Mouse (Mus musculus): ENCODE measurements at regions not wholly inside any gene's neighbourhood (a gene's known extent, or its start where the extent isn't known, plus 50 kb on each side); places are given as distances from the start of the nearest gene placed in this dataset.
A peak's percentile ranks its signal among the peaks of the same experiment; 100 is the strongest.

- no peak for DNase-seq (ENCODE audit: low spot score in 2 of 2)
Measured at GRCm38 (mm10) chr4:148723208-148723607, 80.1 kb downstream of the Gm572 start.

DNA sequence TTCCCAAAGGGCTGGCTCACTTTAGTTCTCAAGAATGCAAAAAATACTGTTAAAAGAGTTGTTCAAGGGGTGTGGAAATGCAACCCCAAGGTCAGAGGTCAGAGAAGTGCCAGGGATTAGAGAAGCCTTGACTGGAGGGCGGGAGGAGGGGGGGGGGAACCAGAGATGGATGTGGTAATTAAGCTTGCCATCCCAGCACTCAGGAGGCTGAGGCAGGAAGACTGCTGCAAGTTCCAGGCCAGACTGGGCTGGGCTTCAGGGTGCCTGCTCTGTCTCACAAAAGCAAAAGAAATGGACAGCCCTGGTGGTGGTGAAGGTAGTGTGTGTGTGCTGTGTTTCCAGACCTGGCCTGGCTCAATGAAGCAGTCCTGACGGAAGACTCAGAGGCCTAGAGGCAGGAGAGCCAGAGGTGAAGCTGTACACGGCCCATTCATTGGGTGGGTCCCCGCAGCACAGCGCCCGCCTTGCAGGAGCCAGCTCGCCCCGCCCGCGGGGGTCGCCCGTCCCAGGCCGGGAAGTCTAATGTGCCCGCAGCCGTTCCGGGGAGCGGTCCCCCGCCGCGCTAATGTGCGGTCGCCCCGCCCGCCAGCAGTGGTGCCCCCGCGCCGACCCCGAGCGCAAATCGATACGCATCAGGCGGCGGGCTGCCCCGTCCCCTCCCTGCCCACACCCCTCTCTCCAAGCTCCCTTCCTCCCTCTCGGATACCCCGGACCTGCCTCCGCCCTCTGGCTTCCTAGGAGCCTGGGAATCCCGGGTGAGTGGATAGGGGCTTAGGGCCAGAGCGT is 80.1 kb upstream of the Casz1 start:
- DNase-seq (ENCODE audit: low spot score in 2 of 2) = no peak

DNA sequence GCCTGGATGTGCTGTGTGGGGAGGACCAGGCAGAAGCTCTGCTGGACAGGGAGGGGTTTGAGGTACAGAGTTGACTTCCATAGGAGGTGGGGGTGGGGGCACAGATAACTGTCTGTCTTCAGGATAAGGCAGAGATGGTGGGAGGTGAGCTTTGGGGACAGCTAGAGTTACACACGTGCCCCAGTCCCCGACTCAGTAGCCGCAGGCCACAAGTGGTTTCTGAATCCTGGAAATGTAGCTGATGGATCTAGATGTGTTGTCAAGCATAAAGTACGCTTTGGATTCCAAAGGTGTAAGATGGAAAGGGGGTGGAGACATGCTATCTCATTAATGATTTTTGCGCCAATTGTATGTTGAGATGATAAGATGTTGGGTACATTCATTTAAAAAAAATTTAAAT is 75.4 kb upstream of the Casz1 start:
- no peak for DNase-seq (ENCODE audit: low spot score in 2 of 2)

GRCm38 (mm10) chr4:148731586-148731985 is 72.6 kb upstream of the Casz1 start:
- no peak for DNase-seq (ENCODE audit: low spot score in 2 of 2)

- DNase-seq (ENCODE audit: low spot score in 2 of 2) = no peak
Measured at GRCm38 (mm10) chr4:148734061-148734460, 70.2 kb upstream of the Casz1 start.

- DNase-seq (ENCODE audit: low spot score in 2 of 2) = no peak
Measured at GRCm38 (mm10) chr4:148734547-148734946, 69.7 kb upstream of the Casz1 start.

DNA sequence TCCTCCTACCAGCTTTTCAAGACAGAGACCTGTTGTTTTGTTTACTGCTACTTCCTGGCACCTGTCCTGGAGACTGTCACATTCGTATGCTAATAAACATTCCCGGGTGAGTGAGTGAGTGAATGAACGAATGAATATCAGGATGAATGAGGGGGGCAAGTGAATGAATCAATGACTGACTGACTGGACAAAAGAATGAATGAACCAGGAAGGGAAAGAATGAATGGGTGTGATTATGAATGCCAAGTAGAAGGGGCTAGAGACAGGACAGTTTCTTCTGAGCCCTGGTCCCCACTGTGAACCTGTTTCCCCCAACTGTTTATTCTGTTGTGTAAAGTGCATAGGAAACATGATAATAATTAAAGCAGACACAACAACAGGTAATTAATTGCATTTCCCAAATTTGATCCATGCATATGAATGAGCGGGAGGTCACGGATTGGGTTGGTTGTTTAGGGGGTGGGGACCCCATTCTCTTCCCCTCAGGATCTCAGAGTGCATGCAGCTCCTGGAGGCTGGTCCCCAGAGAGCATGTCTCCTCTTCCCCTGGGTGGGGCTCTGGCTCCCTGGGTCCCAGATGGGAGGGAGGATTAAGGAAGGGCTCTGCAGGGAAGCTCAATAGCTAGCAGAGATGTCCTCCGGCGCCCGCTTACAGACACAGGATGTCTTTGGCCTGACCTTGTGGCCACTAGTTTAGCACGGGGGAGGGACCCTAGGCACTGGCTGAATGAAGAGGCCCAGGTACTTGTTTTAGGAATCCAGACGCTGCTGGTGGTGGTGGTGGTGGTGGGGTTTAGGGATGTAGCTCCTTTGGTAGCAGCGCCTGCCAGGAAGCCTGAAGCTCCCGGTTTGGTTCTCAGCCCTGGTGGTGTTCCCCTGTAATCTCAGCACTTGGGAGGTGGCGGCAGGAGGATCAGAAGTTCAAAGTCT is 65.4 kb upstream of the Casz1 start:
- DNase-seq (ENCODE audit: low spot score in 2 of 2) = no peak

GRCm38 (mm10) chr4:148742549-148743413 is 61.4 kb upstream of the Casz1 start:
- peak; percentile 32 to 67 for DNase-seq (ENCODE audit: low spot score in 2 of 2)

DNA sequence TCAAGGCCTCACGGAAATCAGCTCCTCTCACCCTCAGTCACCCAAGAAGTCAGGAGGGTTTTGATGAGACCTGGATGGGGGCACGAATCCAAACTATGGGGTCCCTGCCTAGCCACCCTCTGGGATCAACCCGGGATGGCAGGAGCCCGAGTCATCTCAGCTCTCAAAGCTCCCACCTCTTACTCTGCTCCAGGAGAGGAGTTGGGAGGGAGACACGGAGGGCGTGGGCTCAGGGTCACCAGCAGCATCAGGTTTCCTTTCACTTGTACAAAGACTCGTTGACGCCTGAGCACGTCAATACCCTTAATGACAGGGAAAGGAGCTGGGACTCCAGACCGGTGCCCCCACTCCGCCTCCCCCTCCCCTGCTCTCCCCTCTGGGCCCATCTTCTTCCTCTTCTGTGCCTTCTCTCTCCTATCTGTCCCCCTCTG is 60.8 kb upstream of the Casz1 start:
- no peak for DNase-seq (ENCODE audit: low spot score in 2 of 2)

DNA sequence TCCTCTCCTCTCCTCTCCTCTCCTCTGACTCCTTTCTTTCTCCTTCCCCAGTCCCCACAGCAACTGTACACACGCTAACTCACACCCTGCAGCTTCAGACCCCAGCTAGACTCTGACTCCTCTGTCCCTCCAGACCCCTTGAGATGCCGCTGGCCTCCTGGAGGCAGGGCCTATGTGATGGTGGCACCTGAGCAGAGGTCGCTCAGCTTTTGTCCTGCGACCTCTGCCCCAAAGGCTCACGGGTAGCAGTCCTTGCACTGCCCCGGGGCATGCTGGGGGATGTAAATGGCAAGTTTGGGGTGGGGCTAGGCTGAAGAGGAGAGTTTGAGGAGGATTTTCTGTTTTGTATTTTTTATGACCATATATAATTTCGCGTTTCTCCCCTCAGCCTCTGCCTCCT is 60.2 kb upstream of the Casz1 start:
- no peak for DNase-seq (ENCODE audit: low spot score in 2 of 2)

DNA sequence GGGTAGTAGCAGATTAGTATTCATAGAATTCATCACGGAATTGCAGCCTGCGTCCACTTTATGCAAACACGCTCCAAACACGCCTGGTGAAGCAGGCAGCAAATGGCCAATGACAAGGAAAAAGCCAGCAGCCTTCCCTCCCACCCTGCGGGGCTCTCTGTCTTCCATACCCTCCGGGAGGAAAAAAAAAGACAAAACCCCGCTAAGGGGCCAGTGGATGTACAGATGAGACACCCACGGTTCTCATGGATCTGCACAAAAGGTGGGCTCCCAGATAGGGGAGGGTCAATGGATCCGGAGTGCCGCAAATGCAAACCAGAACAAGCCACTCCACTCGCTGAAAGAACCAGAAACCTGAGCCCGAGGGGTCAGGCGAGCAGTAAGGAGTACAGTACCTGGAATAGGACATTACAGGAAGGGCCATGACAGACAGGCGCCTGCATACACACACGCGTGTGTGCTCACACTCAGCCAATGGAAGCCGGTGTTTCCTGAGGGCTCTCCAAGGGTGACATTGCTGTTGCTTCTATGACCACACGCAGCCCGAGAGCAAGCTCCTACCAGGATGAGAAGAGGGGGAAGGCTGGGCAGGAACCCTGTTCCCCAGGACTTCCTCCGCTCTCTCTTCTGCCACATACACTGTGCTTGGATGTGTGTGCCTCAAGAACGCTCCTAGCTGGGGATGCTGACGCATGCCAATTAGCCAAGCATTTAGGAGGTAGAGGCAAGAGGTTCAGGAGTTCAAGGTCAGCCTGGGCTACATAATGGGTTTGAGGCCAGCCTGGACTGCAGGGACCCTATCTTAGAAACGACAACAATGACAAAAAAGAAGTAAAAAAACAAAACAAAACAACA is 57.5 kb upstream of the Casz1 start:
- no peak for DNase-seq (ENCODE audit: low spot score in 2 of 2)

DNA sequence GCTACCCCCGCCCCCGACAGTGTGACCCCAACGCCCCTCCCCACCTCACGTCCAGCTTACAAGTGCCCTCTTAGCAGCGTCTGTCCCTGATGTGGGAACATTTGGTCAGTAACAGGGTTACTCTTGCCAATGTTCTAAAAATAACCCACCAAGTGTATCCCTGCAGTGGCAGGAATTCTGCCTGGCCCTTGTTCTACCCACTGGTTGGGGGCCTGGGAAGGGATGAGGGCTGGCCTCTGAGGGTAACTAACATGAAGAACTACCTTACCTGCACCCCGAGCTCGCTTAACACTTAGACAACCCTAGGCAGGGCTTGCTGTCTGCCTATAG is 56.9 kb upstream of the Casz1 start:
- no peak for DNase-seq (ENCODE audit: low spot score in 2 of 2)

DNA sequence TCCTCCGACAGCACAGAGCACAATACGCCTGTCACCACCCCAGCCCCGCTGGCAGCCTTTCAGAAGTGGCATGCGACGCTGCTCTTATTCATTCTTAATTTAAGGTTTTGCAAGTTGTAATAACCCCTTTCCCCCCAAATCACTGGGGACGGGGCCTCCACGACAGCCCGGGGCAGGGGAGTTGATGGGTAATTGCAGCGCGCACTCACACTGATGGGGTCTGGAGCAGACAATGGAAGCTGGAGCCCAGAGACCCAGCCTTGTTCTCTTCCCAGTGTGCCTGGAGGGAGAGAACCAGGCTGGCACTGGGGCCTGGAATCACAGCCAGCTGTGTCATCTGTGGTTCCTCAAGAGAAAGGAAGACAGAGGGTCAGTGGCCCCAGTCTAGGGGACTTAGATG is 54.2 kb upstream of the Casz1 start:
- no peak for DNase-seq (ENCODE audit: low spot score in 2 of 2)

- DNase-seq (ENCODE audit: low spot score in 2 of 2) = no peak
Measured at GRCm38 (mm10) chr4:148751591-148751990, 52.6 kb upstream of the Casz1 start.

- DNase-seq (ENCODE audit: low spot score in 2 of 2) = no peak
Measured at GRCm38 (mm10) chr4:148752360-148753093, 51.7 kb upstream of the Casz1 start.

DNA sequence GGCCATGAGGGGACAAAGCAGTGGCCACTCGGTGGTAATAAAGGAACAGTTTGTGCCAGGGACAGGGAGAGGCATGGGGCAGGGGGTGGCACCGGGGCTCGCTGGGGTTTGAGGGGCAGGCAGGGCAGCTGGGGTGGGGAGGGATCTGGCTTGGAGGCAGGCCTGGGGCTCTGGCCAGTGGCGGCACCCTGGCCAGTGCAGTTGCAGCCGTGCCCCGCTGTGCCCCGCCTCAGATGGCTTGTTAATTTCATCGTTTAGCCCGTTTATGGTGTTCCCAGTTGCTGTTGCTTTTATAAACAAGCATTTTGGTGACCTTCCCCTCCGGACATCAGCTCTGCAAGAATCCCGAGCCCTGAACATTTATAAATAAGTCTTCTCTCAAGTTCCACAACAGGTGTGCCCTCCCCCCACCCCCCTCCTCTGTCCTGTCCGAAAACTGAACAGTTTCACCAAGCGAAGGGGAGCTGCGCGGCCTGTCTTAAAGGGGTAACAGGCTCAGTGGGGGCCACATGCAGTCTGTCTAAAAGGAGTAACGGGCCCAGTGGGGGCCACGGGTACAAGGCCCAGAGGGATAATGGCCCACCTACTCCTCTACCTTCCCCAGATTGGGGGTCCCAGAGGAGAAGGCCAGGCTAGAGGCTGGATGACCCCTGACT is 51.0 kb upstream of the Casz1 start:
- no peak for DNase-seq (ENCODE audit: low spot score in 2 of 2)

- DNase-seq (ENCODE audit: low spot score in 2 of 2) = no peak
Measured at GRCm38 (mm10) chr4:148753849-148754248, 50.4 kb upstream of the Casz1 start.

All from frontal cortex, postnatal 14 days (tissue).